In the genomic region with DNA sequence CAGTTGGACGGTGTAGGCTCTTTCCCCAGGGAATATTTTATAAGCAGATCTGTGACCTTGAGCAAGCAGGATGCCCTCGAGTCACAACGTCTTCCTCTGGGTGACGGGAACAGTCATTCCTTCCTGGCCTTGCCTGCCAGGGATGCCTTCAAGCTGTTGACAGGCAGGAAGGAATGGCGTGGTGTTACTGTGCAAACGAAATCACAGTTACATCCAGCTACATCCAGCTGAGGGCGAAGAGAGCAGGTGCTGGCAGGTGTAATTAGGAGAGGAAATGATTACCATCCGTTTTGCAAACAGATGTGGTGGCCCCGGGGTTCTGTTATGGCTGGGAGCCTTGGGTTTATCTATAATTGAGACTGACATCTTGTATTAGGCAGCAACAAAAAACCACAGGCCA, we compare ENCODE assay signal across 19 mouse cellular contexts.
DNase-seq lines count a peak whose midpoint lies in the region; ATAC-seq and TF ChIP-seq lines count a peak whose summit lies in the region.
"Had no signal": no experiment of that assay in that cellular context is flagged by ENCODE, and none has a peak within 500 bp of the region (broad histone marks: within the 10 kb centered on the region; RNA-seq: fewer than 3 reads in every experiment).

No protein-coding gene starts in this region.

- H3K27me3 ChIP-seq in hindbrain, postnatal 0 days (ENCODE audit: insufficient read depth, low read length), result no peaks in the 10 kb centered on the region
- H3K27me3 ChIP-seq in hindbrain, embryonic 14.5 days (ENCODE audit: control insufficient read depth, insufficient read depth, low read length), result no peaks in the 10 kb centered on the region
- H3K27me3 ChIP-seq in midbrain, embryonic 14.5 days (ENCODE audit: control insufficient read depth, insufficient read depth, low read length), result no peaks in the 10 kb centered on the region
- H3K27me3 ChIP-seq in midbrain, embryonic 10.5 days (ENCODE audit: low read depth, poor library complexity, severe bottlenecking), result no peaks in the 10 kb centered on the region
- no peaks in the 10 kb centered on the region for H3K27me3 ChIP-seq in embryonic facial prominence, embryonic 10.5 days (replicated peaks; ENCODE audit: low read depth, poor library complexity, severe bottlenecking)
- H3K27me3 ChIP-seq: forebrain, embryonic 13.5 days; heart, embryonic 13.5 days; hindbrain, embryonic 15.5 days; intestine, embryonic 15.5 days had no signal

- ATAC-seq in hindbrain, postnatal 0 days, result no peak
- no peak for ATAC-seq in hindbrain, embryonic 14.5 days (ENCODE audit: low FRiP score)
- no peak for ATAC-seq in midbrain, embryonic 14.5 days (ENCODE audit: low FRiP score, low TSS enrichment)
- ATAC-seq: forebrain, embryonic 13.5 days; forebrain, postnatal 0 days; intestine, embryonic 15.5 days had no signal

- 56% methylated on average over 9 of the region's 9 CpGs for WGBS in hindbrain, postnatal 0 days
- WGBS in hindbrain, embryonic 14.5 days, result 42% methylated on average over 9 of the region's 9 CpGs
- whole genome bisulfite sequencing in midbrain, embryonic 14.5 days, result 55% methylated on average over 9 of the region's 9 CpGs
- WGBS in midbrain, embryonic 10.5 days, result 79% methylated on average over 9 of the region's 9 CpGs
- 55% methylated on average over 9 of the region's 9 CpGs for WGBS in embryonic facial prominence, embryonic 10.5 days

- no peak overlapping the region for H3K9ac ChIP-seq in hindbrain, postnatal 0 days (replicated peaks; ENCODE audit: low read length)
- H3K9ac ChIP-seq in hindbrain, embryonic 14.5 days, result no peak overlapping the region
- H3K9ac ChIP-seq in midbrain, embryonic 14.5 days (replicated peaks; ENCODE audit: low read length), result no peak overlapping the region
- H3K9ac ChIP-seq: forebrain, embryonic 13.5 days; forebrain, postnatal 0 days; heart, embryonic 13.5 days; hindbrain, embryonic 15.5 days; intestine, embryonic 15.5 days had no signal

- no peak for TF ChIP-seq CTCF in hindbrain, postnatal 0 days (IDR thresholded peaks at IDR 0.05; ENCODE audit: low read depth)

- H3K36me3 ChIP-seq in hindbrain, postnatal 0 days (ENCODE audit: insufficient read depth, low read length), result no peaks in the 10 kb centered on the region
- H3K36me3 ChIP-seq in hindbrain, embryonic 14.5 days (replicated peaks; ENCODE audit: control insufficient read depth, insufficient read depth), result no peaks in the 10 kb centered on the region
- no peaks in the 10 kb centered on the region for H3K36me3 ChIP-seq in midbrain, embryonic 14.5 days (ENCODE audit: control insufficient read depth, insufficient read depth, low read length)
- H3K36me3 ChIP-seq in midbrain, embryonic 10.5 days, result no peaks in the 10 kb centered on the region
- no peaks in the 10 kb centered on the region for H3K36me3 ChIP-seq in embryonic facial prominence, embryonic 10.5 days (replicated peaks)
- H3K36me3 ChIP-seq: heart, embryonic 13.5 days; hindbrain, embryonic 15.5 days; intestine, embryonic 15.5 days had no signal

- H3K27ac ChIP-seq in hindbrain, postnatal 0 days, result no peak overlapping the region
- no peak overlapping the region for H3K27ac ChIP-seq in hindbrain, embryonic 14.5 days
- no peak overlapping the region for H3K27ac ChIP-seq in midbrain, embryonic 14.5 days (replicated peaks; ENCODE audit: low read depth, low read length)
- H3K27ac ChIP-seq in midbrain, embryonic 10.5 days (replicated peaks), result no peak overlapping the region
- no peak overlapping the region for H3K27ac ChIP-seq in embryonic facial prominence, embryonic 10.5 days (replicated peaks)
- H3K27ac ChIP-seq: forebrain, embryonic 13.5 days; heart, embryonic 13.5 days; hindbrain, embryonic 15.5 days; intestine, embryonic 15.5 days had no signal

- no peak overlapping the region for H3K4me3 ChIP-seq in hindbrain, postnatal 0 days (ENCODE audit: low read length)
- H3K4me3 ChIP-seq in hindbrain, embryonic 14.5 days (replicated peaks; ENCODE audit: low read length), result no peak overlapping the region
- H3K4me3 ChIP-seq in midbrain, embryonic 14.5 days (replicated peaks; ENCODE audit: low read depth, low read length), result no peak overlapping the region
- H3K4me3 ChIP-seq in midbrain, embryonic 10.5 days, result no peak overlapping the region
- no peak overlapping the region for H3K4me3 ChIP-seq in embryonic facial prominence, embryonic 10.5 days
- H3K4me3 ChIP-seq: forebrain, embryonic 13.5 days; heart, embryonic 13.5 days; hindbrain, embryonic 15.5 days; intestine, embryonic 15.5 days had no signal

- H3K4me2 ChIP-seq in hindbrain, postnatal 0 days (ENCODE audit: low read depth, low read length), result no peak overlapping the region
- H3K4me2 ChIP-seq in hindbrain, embryonic 14.5 days (replicated peaks), result no peak overlapping the region
- no peak overlapping the region for H3K4me2 ChIP-seq in midbrain, embryonic 14.5 days (ENCODE audit: low read length)
- H3K4me2 ChIP-seq: forebrain, embryonic 13.5 days; heart, embryonic 13.5 days; hindbrain, embryonic 15.5 days; intestine, embryonic 15.5 days had no signal

- peak; percentile 5 for DNase-seq in embryo, embryonic 11 days
- no peak for DNase-seq in embryo, embryonic 10 days (ENCODE audit: low spot score)
- DNase-seq in hindbrain, postnatal 0 days (ENCODE audit: low spot score), result peak; percentile 15
- no peak for DNase-seq in hindbrain, embryonic 14.5 days (ENCODE audit: low spot score)
- peak; percentile 29 for DNase-seq in midbrain, embryonic 14.5 days
- DNase-seq in midbrain, embryonic 10.5 days (ENCODE audit: low spot score), result no peak
- DNase-seq in embryonic facial prominence, embryonic 10.5 days (ENCODE audit: low spot score), result peak; percentile 46
- DNase-seq in spleen, postnatal 4 days (ENCODE audit: low spot score in 2 of 2), result no peak
- DNase-seq: adrenal gland, postnatal 10 days; cerebellum, adult 11-12 months; cerebellum, adult 9-10 months; cerebellum, postnatal 25 days; forebrain, postnatal 0 days; gastrocnemius, postnatal 14 days; heart, postnatal 36 days had no signal

- H3K4me1 ChIP-seq in hindbrain, postnatal 0 days (ENCODE audit: insufficient read depth, low read length), result no peaks in the 10 kb centered on the region
- no peaks in the 10 kb centered on the region for H3K4me1 ChIP-seq in hindbrain, embryonic 14.5 days (replicated peaks; ENCODE audit: control insufficient read depth, insufficient read depth, low read length)
- no peaks in the 10 kb centered on the region for H3K4me1 ChIP-seq in midbrain, embryonic 14.5 days (ENCODE audit: control insufficient read depth, insufficient read depth, low read length)
- no peaks in the 10 kb centered on the region for H3K4me1 ChIP-seq in midbrain, embryonic 10.5 days
- no peaks in the 10 kb centered on the region for H3K4me1 ChIP-seq in embryonic facial prominence, embryonic 10.5 days
- H3K4me1 ChIP-seq: forebrain, embryonic 13.5 days; heart, embryonic 13.5 days; hindbrain, embryonic 15.5 days; intestine, embryonic 15.5 days had no signal

- H3K9me3 ChIP-seq in hindbrain, postnatal 0 days (ENCODE audit: low read length), result no peaks in the 10 kb centered on the region
- H3K9me3 ChIP-seq in hindbrain, embryonic 14.5 days (ENCODE audit: control insufficient read depth, low read length), result no peaks in the 10 kb centered on the region
- peaks cover 10% of the 10 kb centered on the region; the same call in 1 of the 2 replicates for H3K9me3 ChIP-seq in midbrain, embryonic 14.5 days (ENCODE audit: control insufficient read depth, low read length)
- peaks cover 16% of the 10 kb centered on the region; the same call in 1 of the 2 replicates for H3K9me3 ChIP-seq in midbrain, embryonic 10.5 days (replicated peaks)
- peaks cover 11% of the 10 kb centered on the region; the same call in 1 of the 2 replicates for H3K9me3 ChIP-seq in embryonic facial prominence, embryonic 10.5 days
- H3K9me3 ChIP-seq: hindbrain, embryonic 15.5 days; intestine, embryonic 15.5 days had no signal

Comparison
In these comparisons a context has a peak if more than half of its experiments do, and no peak if none do; other contexts are left out.
1. DNase-seq: peak in embryo, embryonic 11 days (single experiment), hindbrain, postnatal 0 days (single experiment), midbrain, embryonic 14.5 days (single experiment) and embryonic facial prominence, embryonic 10.5 days (single experiment); none in embryo, embryonic 10 days (single experiment), hindbrain, embryonic 14.5 days (single experiment), midbrain, embryonic 10.5 days (single experiment) and spleen, postnatal 4 days (0 of 2).